Mouse (Mus musculus): ENCODE results near the gene Dusp11. TPM values are rescaled to one million over a fixed set of nuclear protein-coding genes. Genes with fewer than 3 reads are reported as not detected.
"Not testable (repeated sequence)": the region's sequence is repeated elsewhere in the genome, so short reads cannot be mapped to it uniquely, and the experiment has no call there.

Dusp11 gene
- total RNA-seq, 2 experiments from 2014 or later = 78.1 to 88.9 TPM

DNA sequence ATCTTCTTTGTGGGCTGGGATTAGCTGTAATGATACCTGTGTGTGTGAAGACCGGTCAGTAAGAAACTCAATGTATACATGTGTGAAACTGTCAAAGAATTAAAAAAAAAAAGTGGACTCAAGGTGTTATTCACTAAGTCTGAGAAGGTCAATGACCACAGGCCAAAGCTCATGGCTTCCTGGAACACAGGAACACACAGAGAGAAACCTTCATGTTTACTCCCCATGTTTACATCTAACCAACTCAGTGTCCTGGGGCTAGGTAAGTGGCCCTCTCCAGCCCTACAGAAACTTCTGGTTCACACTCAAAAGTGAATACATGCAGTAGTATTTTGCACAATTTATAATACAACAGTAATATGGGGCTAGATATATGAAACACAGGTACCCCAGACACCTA, 51.8 kb downstream of the Dusp11 start:
- no peak for DNase-seq (ENCODE audit: extremely low spot score in 1 of 2, low spot score in 2 of 2)
- intact Hi-C loops (cut with DNase I) = loop anchor here (10.0 kb wide), 2 partner anchors 325 to 395 kb away; partner anchors contain the start of genes Alms1 and Egr4
- H3K4me3 ChIP-seq = no peak overlapping the region
- no peak overlapping the region for H3K27ac ChIP-seq
- TF ChIP-seq CTCF (IDR thresholded peaks at IDR 0.05) = no peak

DNA sequence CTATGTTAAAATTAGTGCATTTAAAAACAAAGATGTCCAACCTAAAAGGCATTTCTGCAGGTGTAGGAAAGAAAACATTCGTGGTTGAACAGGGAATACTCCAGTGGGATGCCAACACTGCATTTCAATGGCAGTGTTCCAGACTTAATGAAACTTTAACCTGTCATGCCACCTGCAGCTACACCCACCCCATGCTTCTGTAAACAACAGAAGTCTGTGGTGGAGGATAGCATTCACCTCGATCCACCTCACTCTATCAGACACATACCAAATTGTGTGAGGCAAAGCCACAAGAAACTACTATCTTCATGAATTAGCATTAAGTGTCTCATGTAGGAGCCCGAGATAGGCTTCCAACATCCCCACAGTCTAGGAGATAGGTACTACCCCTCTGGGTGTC, 53.1 kb downstream of the Dusp11 start:
- Histone ChIP-seq H3K4me3 (no peak overlapping the region), H3K27ac (peak overlapping the region; percentile 70; the same call in 1 of the 2 replicates)
- no peak for DNase-seq (ENCODE audit: extremely low spot score in 1 of 2, low spot score in 2 of 2)
- TF ChIP-seq CTCF (IDR thresholded peaks at IDR 0.05) = no peak
- intact Hi-C loops (cut with DNase I) = loop anchor here (10.0 kb wide), 2 partner anchors 324 to 394 kb away; partner anchors contain the start of genes Alms1 and Egr4

DNA sequence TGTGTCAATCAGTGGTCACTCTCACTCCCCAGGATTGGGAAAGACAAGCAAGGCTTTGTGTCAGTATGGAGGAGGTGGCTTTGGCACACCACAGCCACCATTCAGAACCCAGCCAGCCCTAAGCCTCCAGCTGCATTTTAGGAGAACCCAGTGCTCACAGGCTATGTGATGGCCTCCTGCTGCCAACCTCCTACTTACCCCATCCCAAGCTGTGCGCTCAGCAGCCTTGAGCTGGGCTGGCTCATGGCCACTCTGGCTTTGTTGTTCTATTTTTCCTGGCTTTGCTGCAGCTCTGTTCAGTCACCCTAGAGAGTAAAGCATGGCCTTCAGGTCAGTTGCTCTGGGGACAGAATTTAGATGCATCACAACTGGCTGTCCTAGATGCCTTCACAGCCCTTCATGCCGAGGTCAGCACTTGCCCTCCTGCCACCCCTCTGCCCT, 54.5 kb downstream of the Dusp11 start:
- not testable (repeated sequence) for H3K4me3 ChIP-seq
- peak overlapping the region; percentile 70 for H3K27ac ChIP-seq
- intact Hi-C loops (cut with DNase I) = loop anchor here (2.0 to 10.0 kb wide), 3 partner anchors 68 to 392 kb away; partner anchors contain the start of genes Alms1 and Egr4
- DNase-seq (ENCODE audit: extremely low spot score in 1 of 2, low spot score in 2 of 2) = peak; percentile 40 to 62

DNA sequence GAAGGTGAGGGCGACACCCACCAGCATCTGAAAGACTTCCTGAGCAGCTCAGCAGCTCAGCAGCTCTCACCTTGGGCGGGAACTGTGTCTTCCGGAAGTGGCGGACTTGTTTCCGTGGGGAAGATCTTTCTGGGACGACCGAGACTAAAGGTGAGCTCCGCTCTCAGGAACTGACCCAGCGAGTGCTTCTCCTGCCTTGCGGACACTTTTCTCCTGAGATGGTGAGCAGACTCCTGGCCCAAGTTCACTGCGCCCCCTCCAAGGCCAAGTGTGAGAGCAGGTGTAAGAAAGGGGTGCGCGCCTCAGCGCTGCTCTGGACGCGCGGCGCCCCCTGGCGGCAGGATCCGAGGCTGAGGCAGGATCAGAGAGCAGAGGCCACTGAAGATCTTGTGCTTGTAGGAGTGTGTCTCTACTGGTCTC, 56.8 kb downstream of the Dusp11 start, which contains the start of gene Nat8f4:
Gene Nat8f4 (minus strand): TSS at position 243 of the 420 bp plus-strand sequence.
- peak; percentile 91 for TF ChIP-seq CTCF (IDR thresholded peaks at IDR 0.05)
- Histone ChIP-seq H3K27ac (peak within 1 kb of the TSS; percentile 70), H3K4me3 (peak within 1 kb of the TSS; percentile 51)

DNA sequence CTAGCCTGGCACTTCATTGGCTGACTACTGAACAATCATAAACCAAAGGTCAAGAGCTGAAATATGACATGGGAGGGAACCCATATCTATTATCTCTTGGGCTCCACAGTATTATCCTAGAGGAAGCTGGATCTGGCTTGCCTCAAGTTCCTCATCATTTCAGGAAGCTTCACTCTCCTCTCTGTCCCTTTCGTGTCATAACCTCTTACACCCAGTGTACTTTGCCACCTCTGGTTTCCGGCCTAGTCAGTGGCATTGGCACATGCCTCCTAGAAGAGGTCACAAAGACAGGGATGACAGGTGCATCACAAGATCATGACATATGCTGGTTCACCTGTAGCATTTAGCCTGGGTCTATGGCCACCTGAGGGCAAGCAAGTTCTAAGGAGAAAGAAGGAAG, 59.2 kb downstream of the Dusp11 start:
- DNase-seq (ENCODE audit: extremely low spot score in 1 of 2, low spot score in 2 of 2) = no peak
- intact Hi-C loops (cut with DNase I) = loop anchor here (10.0 kb wide), 2 partner anchors 318 to 388 kb away; partner anchors contain the start of genes Alms1 and Egr4
- Histone ChIP-seq H3K4me3 (no peak overlapping the region), H3K27ac (no peak overlapping the region)
- no peak for TF ChIP-seq CTCF (IDR thresholded peaks at IDR 0.05)

More for the DNA sequence above, 56.8 kb downstream of the Dusp11 start, which contains the start of gene Nat8f4:
- peak; percentile 82 for DNase-seq (ENCODE audit: extremely low spot score in 1 of 2, low spot score in 2 of 2)
- intact Hi-C loops (cut with DNase I) = loop anchor here (10.0 kb wide), 2 partner anchors 320 to 390 kb away; partner anchors contain the start of genes Alms1 and Egr4

DNA sequence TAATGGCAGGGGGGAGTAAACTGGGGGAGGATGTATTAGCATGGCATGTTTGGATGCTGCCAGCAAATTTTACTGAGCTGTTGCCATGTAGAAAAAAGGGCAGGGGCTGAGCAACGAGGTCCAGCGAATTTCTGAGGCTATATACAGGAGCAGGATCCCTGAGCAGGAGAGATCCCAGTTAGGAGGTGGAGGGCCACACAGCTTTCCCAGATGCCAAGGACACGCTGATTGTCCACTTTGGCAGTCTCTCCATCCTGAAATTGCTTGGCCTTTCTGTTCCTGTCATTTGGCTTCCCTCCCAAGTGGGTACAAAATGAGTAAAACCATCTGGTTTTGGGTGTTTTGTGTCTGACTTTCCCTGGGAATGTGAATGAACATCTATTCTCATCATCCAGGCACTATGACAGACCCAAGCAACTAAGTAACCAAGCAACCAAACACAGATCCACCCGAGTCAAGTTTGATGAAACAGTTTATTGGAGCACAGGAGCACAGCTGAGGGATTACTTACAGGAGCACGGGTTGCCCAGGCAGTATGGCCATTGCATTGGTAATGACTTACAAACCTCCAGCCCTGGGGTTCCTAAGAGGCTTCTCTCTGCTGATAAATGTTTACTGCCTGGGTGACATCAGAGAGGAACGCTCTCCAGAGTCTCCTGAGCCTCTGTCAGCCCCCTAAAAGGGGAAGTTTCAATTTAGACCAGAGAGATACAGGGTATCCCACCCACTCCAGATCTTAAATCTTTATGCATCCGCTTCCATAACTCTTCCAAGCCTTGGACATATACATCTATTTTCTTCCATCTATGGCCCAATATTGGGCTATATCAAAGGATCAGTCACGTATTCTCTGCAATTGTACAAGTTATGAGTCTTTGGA, 62.6 kb downstream of the Dusp11 start:
- H3K4me3 ChIP-seq; intact Hi-C loops (cut with DNase I); H3K27ac ChIP-seq; DNase-seq (ENCODE audit: extremely low spot score in 1 of 2, low spot score in 2 of 2): not testable (repeated sequence)

DNA sequence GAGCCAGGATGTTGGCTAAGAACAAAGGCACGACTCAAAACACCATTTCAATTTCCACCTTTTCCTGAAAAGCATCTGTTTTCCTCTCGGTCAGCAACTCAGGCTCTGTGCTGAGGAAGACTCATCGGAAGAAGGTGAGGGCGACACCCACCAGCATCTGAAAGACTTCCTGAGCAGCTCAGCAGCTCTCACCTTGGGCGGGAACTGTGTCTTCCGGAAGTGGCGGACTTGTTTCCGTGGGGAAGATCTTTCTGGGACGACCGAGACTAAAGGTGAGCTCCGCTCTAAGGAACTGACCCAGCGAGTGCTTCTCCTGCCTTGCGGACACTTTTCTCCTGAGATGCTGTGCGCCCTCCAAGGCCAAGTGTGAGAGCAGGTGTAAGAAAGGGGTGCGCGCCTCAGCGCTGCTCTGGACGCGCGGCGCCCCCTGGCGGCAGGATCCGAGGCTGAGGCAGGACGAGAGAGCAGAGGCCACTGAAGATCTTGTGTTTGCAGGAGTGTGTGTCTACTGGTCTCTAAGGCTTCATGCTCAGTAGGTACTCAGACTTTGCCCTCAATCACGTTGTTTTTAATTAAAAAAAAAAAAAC, 66.3 kb downstream of the Dusp11 start:
- H3K4me3 ChIP-seq; DNase-seq (ENCODE audit: extremely low spot score in 1 of 2, low spot score in 2 of 2); H3K27ac ChIP-seq; intact Hi-C loops (cut with DNase I): not testable (repeated sequence)
- peak; percentile 61 for TF ChIP-seq CTCF (IDR thresholded peaks at IDR 0.05)

Other genes starting within 250 kb of the Dusp11 start
- gene Nat8f7, start 248.5 kb downstream of the Dusp11 start, total RNA-seq (2021) = 1 to 10 TPM; 3.8 to 4.5 TPM
- gene Nat8f3, start 195.9 kb downstream of the Dusp11 start, total RNA-seq (2021) = 1 to 10 TPM; 4.5 to 5.9 TPM
- gene Nat8f6, start 140.7 kb downstream of the Dusp11 start, total RNA-seq (2021) = 1 to 10 TPM; 2.3 TPM
- gene Nat8f5, start 140.7 kb downstream of the Dusp11 start, total RNA-seq (2021) = 1 to 10 TPM; 3.2 to 8.4 TPM
- gene Nat8, start 129.6 kb downstream of the Dusp11 start, total RNA-seq (2021) = 1 to 10 TPM; 2.8 to 4.4 TPM
- gene Nat8f2, start 92.5 kb downstream of the Dusp11 start, total RNA-seq (2021) = 1 to 10 TPM; 2.1 to 2.7 TPM
- gene Nat8f4, start 56.8 kb downstream of the Dusp11 start, total RNA-seq (2021) = 1 to 10 TPM; 5.3 to 7.4 TPM
- 10 to 100 TPM; 52.3 to 54.3 TPM for gene Tprkb, start 49.8 kb downstream of the Dusp11 start, total RNA-seq (2021)
- gene Nat8f1, start 46.0 kb downstream of the Dusp11 start, total RNA-seq (2021) = 10 to 100 TPM; 25.6 to 27.9 TPM
- not detected for gene Figla, start 54.5 kb upstream of the Dusp11 start, total RNA-seq (2021)
- gene Add2, start 67.0 kb upstream of the Dusp11 start, total RNA-seq (2021) = 100 to 1,000 TPM; 222 to 223 TPM
- gene Tgfa, start 233.6 kb upstream of the Dusp11 start, total RNA-seq (2021) = 10 to 100 TPM; 11.7 to 13.1 TPM

Data from left cerebral cortex, adult 2 months (tissue).